Mouse (Mus musculus) liver, postnatal 0 days (tissue): Measurements from ENCODE around the gene Dnajc10. TPM values are rescaled to one million over a fixed set of nuclear protein-coding genes. Genes with fewer than 3 reads are reported as not detected.

Experiments used
- ATAC-seq: fragments of 200-750 bp; cut with Nextera tagmentation; 2 replicates; pipeline ENCODE4 v1.8.0; 2017; ENCODE audit warnings: mild to moderate bottlenecking, moderate library complexity
- DNase-seq: peaks from one replicate; pipeline ENCODE4 v3.0.0-alpha.2; 2016
- H3K27ac ChIP-seq: fragments of 300-500 bp; sonication (generic); 2 replicates; pipeline ENCODE4 v1.5.1; 2014; ENCODE audit warnings: antibody characterized with exemption, moderate library complexity, mild to moderate bottlenecking, low read depth
- H3K27me3 ChIP-seq: fragments of 300-500 bp; sonication (generic); 2 replicates; pipeline ENCODE4 v1.6.1; 2014; ENCODE audit warnings: low read length, control low read depth, mixed read lengths; ENCODE audit not compliant: insufficient read depth
- H3K36me3 ChIP-seq: fragments of 300-500 bp; sonication (generic); replicated peaks from 2 replicates; pipeline ENCODE4 v1.6.1; 2014; ENCODE audit warnings: mild to moderate bottlenecking, control low read depth, low read length, moderate library complexity, mixed read lengths; ENCODE audit not compliant: insufficient read depth
- H3K4me1 ChIP-seq: fragments of 300-500 bp; sonication (generic); 2 replicates; pipeline ENCODE4 v1.6.1; 2014; ENCODE audit warnings: antibody characterized with exemption, mild to moderate bottlenecking, control low read depth; ENCODE audit not compliant: insufficient read depth
- H3K4me2 ChIP-seq: fragments of 300-500 bp; sonication (generic); 2 replicates; pipeline ENCODE4 v1.6.1; 2014; ENCODE audit warnings: low read depth, mild to moderate bottlenecking, low read length, moderate library complexity, mixed read lengths
- H3K4me3 ChIP-seq: fragments of 300-500 bp; sonication (generic); 2 replicates; pipeline ENCODE4 v1.5.1; 2014; ENCODE audit warnings: low read depth, low read length
- H3K9ac ChIP-seq: fragments of 300-500 bp; sonication (generic); replicated peaks from 2 replicates; pipeline ENCODE4 v1.6.1; 2014; ENCODE audit warnings: mild to moderate bottlenecking, moderate library complexity
- H3K9me3 ChIP-seq: fragments of 300-500 bp; sonication (generic); 2 replicates; pipeline ENCODE4 v1.6.1; 2016; ENCODE audit warnings: mild to moderate bottlenecking, control low read depth, low read length, mixed read lengths
- CTCF ChIP-seq: sonication (generic); IDR thresholded peaks from 2 replicates; pipeline ENCODE4 v1.5.1; 2016; ENCODE audit warnings: antibody characterized with exemption, low read depth
- EP300 ChIP-seq: IDR thresholded peaks from 2 replicates; pipeline ENCODE4 v1.6.1; 2016; ENCODE audit warnings: antibody characterized with exemption, low read depth, mild to moderate bottlenecking
- whole genome bisulfite sequencing: fragments of 180-500 bp; shearing (Covaris S2); extraction: QIAGEN DNeasy Blood & Tissue Kit; methylation state at CpG from one replicate; pipeline ENCODE4 v1.1.7; 2014; ENCODE audit not compliant: insufficient replicate concordance; 5-methylcytosine and 5-hydroxymethylcytosine counted together
- polyA plus RNA-seq: library from polyadenylated mRNA; unstranded; fragments of >200 nt; fragmentation: Nextera tagmentation; extraction: Ambion mirVana; gene quantifications from 2 replicates; pipeline ENCODE4 v1.2.1, GENCODE M21; 2015

Dnajc10 gene
- polyA plus RNA-seq, 1 experiment from 2014 or later: 15.0 TPM

DNA sequence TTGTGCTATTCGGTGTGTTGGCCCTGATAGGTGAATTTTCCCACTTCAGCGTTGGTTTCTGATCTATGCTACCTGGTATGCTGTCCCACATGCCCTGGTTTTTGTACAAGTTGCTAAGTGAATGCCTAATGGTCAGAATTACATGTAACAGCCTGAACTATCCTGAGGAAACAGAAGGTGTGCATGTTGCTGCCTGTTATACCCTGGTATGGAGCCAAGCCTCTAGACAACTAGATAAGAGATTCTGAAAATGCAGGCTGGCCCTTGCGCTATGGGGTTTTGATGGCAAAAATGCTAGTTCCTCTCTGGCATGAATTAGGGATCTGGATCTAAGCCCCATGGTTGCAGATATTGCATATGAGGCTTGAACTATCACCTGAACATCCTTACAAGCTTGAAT is 7.6 kb upstream of the Dnajc10 start:
- no peak for TF ChIP-seq EP300
- TF ChIP-seq CTCF: no peak
- DNase-seq: no peak
- no peak overlapping the region for H3K27ac ChIP-seq
- H3K4me1 ChIP-seq: 0 out of 2 replicates have a peak, but pooled peaks cover 3% of the 10 kb centered on the region
- no peak for ATAC-seq
- 84% methylated on average over 3 of the region's 3 CpGs for WGBS
- no peak overlapping the region for H3K4me3 ChIP-seq
- no peaks in the 10 kb centered on the region for H3K36me3 ChIP-seq
- H3K27me3 ChIP-seq: no peaks in the 10 kb centered on the region
- H3K9ac ChIP-seq: no peak overlapping the region
- no peak overlapping the region for H3K4me2 ChIP-seq
- no peaks in the 10 kb centered on the region for H3K9me3 ChIP-seq

- DNase-seq (no peak), ATAC-seq (no peak)
- no peaks in the 10 kb centered on the region for H3K36me3 ChIP-seq
- no peaks in the 10 kb centered on the region for H3K27me3 ChIP-seq
- TF ChIP-seq CTCF (no peak), EP300 (no peak)
- 72% methylated on average over 4 of the region's 4 CpGs for WGBS
- H3K9me3 ChIP-seq: no peaks in the 10 kb centered on the region
- no peak overlapping the region for H3K27ac ChIP-seq
- no peak overlapping the region for H3K4me3 ChIP-seq
- 0 out of 2 replicates have a peak, but pooled peaks cover 3% of the 10 kb centered on the region for H3K4me1 ChIP-seq
- no peak overlapping the region for H3K9ac ChIP-seq
- no peak overlapping the region for H3K4me2 ChIP-seq
These were observed 5.5 kb upstream of the Dnajc10 start for GRCm38 (mm10) chr2:80309775-80310174.

DNA sequence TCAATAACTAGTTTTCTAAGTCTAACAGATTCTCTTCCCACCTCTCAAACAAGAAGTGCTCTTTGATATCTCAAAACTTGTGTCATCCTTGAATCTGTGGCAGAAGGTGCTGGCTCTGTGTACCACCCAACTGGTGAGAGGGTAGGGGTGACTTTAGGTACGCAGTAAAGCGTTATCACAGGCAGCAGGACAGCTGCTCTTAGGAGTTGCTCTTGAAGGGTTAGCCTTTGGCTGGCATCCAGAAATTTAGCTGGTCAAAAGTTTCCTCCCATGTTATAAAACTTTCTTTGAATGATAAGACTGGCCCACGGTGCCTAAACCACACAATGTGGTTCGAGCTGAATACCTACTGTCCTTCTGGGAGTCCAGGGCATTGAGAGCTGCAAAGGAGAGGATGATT is 4.5 kb upstream of the Dnajc10 start:
- H3K4me3 ChIP-seq: no peak overlapping the region
- H3K27me3 ChIP-seq: no peaks in the 10 kb centered on the region
- H3K27ac ChIP-seq: no peak overlapping the region
- TF ChIP-seq CTCF (no peak), EP300 (no peak)
- DNase-seq (no peak), ATAC-seq (peak; percentile 11; the same call in 1 of the 2 replicates)
- H3K9me3 ChIP-seq: no peaks in the 10 kb centered on the region
- 37% methylated on average over 4 of the region's 4 CpGs for WGBS
- H3K9ac ChIP-seq: no peak overlapping the region
- H3K36me3 ChIP-seq: no peaks in the 10 kb centered on the region
- 0 out of 2 replicates have a peak, but pooled peaks cover 3% of the 10 kb centered on the region for H3K4me1 ChIP-seq
- H3K4me2 ChIP-seq: no peak overlapping the region; the same call in 1 of the 2 replicates

GRCm38 (mm10) chr2:80311350-80311749 is 3.9 kb upstream of the Dnajc10 start:
- Histone ChIP-seq H3K36me3 (no peaks in the 10 kb centered on the region), H3K27ac (no peak overlapping the region), H3K4me2 (no peak overlapping the region), H3K27me3 (no peaks in the 10 kb centered on the region), H3K4me3 (no peak overlapping the region), H3K4me1 (peaks cover 3% of the 10 kb centered on the region; the same call in 1 of the 2 replicates), H3K9ac (no peak overlapping the region), H3K9me3 (no peaks in the 10 kb centered on the region)
- DNase-seq: no peak
- TF ChIP-seq CTCF (no peak), EP300 (0 out of 2 replicates have a peak, but pooled peaks have one; percentile 11)
- no peak; the same call in 1 of the 2 replicates for ATAC-seq
- WGBS: 58% methylated on average over 4 of the region's 4 CpGs

- H3K4me2 ChIP-seq: peak overlapping the region; percentile 82
- no peak for ATAC-seq
- H3K4me3 ChIP-seq: no peak overlapping the region
- no peak overlapping the region for H3K9ac ChIP-seq
- H3K27me3 ChIP-seq: no peaks in the 10 kb centered on the region
- H3K4me1 ChIP-seq: peaks cover 3% of the 10 kb centered on the region; the same call in 1 of the 2 replicates
- TF ChIP-seq CTCF (no peak), EP300 (no peak)
- H3K36me3 ChIP-seq: peaks cover 2% of the 10 kb centered on the region
- no peaks in the 10 kb centered on the region for H3K9me3 ChIP-seq
- DNase-seq: no peak
- WGBS: 53% methylated on average over 1 of the region's 1 CpGs
- peak overlapping the region; percentile 41; the same call in 1 of the 2 replicates for H3K27ac ChIP-seq
These were observed 1.1 kb upstream of the Dnajc10 start for GRCm38 (mm10) chr2:80314201-80314600.

DNA sequence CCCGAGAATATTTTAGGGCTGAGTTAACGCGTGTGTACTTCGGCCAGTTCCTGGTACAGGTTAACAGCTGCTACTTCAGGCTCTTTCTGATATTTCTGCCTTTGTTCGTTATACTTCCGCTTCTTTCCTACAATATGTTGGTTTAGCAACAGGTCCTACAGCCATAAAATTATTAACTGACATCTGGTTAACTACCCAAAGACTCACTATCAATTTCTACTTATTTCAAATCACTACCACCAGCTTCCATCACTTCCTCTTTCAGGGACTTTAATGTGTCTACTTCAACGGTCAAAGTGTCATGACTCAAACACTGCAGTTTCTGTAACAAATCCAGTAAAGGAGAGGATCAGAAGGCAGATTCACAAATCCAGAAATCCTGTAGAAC is 418 bp upstream of the Dnajc10 start:
- DNase-seq (no peak), ATAC-seq (0 out of 2 replicates have a peak, but pooled peaks have one; percentile 14)
- H3K4me2 ChIP-seq: peak overlapping the region; percentile 82
- peaks cover 3% of the 10 kb centered on the region for H3K36me3 ChIP-seq
- no peaks in the 10 kb centered on the region for H3K9me3 ChIP-seq
- TF ChIP-seq EP300 (no peak), CTCF (no peak)
- H3K4me3 ChIP-seq: peak overlapping the region; percentile 94
- H3K27me3 ChIP-seq: no peaks in the 10 kb centered on the region
- H3K4me1 ChIP-seq: peaks cover 3% of the 10 kb centered on the region; the same call in 1 of the 2 replicates
- 13% methylated on average over 7 of the region's 7 CpGs for WGBS
- peak overlapping the region; percentile 95 for H3K27ac ChIP-seq
- peak overlapping the region; percentile 86 for H3K9ac ChIP-seq

- WGBS: 88% methylated on average over 4 of the region's 4 CpGs
- Histone ChIP-seq H3K9me3 (no peaks in the 10 kb centered on the region), H3K4me1 (no peaks in the 10 kb centered on the region), H3K36me3 (peaks cover 42% of the 10 kb centered on the region), H3K27me3 (no peaks in the 10 kb centered on the region), H3K4me3 (no peak overlapping the region), H3K9ac (no peak overlapping the region), H3K4me2 (no peak overlapping the region), H3K27ac (no peak overlapping the region)
- no peak for ATAC-seq
- no peak for DNase-seq
- no peak for TF ChIP-seq EP300
- TF ChIP-seq CTCF: no peak
These were observed 7.6 kb downstream of the Dnajc10 start for GRCm38 (mm10) chr2:80322878-80323277.
